Mouse (Mus musculus): ENCODE results near the gene Emc6.

GRCm38 (mm10) chr11:73126495-73126894 is 50.3 kb downstream of the Emc6 start:
- TF ChIP-seq EP300 (IDR thresholded peaks at IDR 0.05; ENCODE audit: low read depth): no peak
- TF ChIP-seq CTCF (IDR thresholded peaks at IDR 0.05; ENCODE audit: low read depth): no peak
